Mouse (Mus musculus) neural tube, embryonic 14.5 days (tissue): ENCODE measurements around the gene Atp11a. TPM values are rescaled to one million over a fixed set of nuclear protein-coding genes. Genes with fewer than 3 reads are reported as not detected.

Source experiments
- ATAC-seq: fragments of 200-750 bp; cut with Nextera tagmentation; 2 replicates; pipeline ENCODE4 v1.8.0; 2017; ENCODE audit warnings: low read depth, mild to moderate bottlenecking, moderate TSS enrichment, moderate library complexity
- H3K27ac ChIP-seq: fragments of 300-500 bp; sonication (generic); 2 replicates; pipeline ENCODE4 v1.5.1; 2014; ENCODE audit warnings: low read depth, mild to moderate bottlenecking, control low read depth, low read length, moderate library complexity, mixed read lengths
- H3K27me3 ChIP-seq: fragments of 300-500 bp; sonication (generic); 2 replicates; pipeline ENCODE4 v1.6.1; 2014; ENCODE audit warnings: low read length; ENCODE audit not compliant: control insufficient read depth, insufficient read depth
- H3K36me3 ChIP-seq: fragments of 300-500 bp; sonication (generic); 2 replicates; pipeline ENCODE4 v1.6.1; 2014; ENCODE audit warnings: low read length, mixed read lengths; ENCODE audit not compliant: control insufficient read depth, insufficient read depth
- H3K4me1 ChIP-seq: fragments of 300-500 bp; sonication (generic); 2 replicates; pipeline ENCODE4 v1.6.1; 2014; ENCODE audit warnings: low read length; ENCODE audit not compliant: control insufficient read depth, insufficient read depth
- H3K4me2 ChIP-seq: fragments of 300-500 bp; sonication (generic); 2 replicates; pipeline ENCODE4 v1.6.1; 2014; ENCODE audit warnings: mild to moderate bottlenecking, low read depth, low read length, control low read depth
- H3K4me3 ChIP-seq: fragments of 300-500 bp; sonication (generic); 2 replicates; pipeline ENCODE4 v1.5.1; 2014; ENCODE audit warnings: low read depth, low read length, control low read depth, mixed read lengths
- H3K9ac ChIP-seq: fragments of 300-500 bp; sonication (generic); replicated peaks from 2 replicates; pipeline ENCODE4 v1.6.1; 2014; ENCODE audit warnings: low read depth, mild to moderate bottlenecking, control low read depth, low read length, mixed read lengths
- H3K9me3 ChIP-seq: fragments of 300-500 bp; sonication (generic); 2 replicates; pipeline ENCODE4 v1.6.1; 2016; ENCODE audit warnings: low read length; ENCODE audit not compliant: control insufficient read depth
- WGBS: fragments of 180-500 bp; shearing (Covaris S2); extraction: QIAGEN DNeasy Blood & Tissue Kit; methylation state at CpG from one replicate; pipeline ENCODE4 v1.1.7; 2014; 5-methylcytosine and 5-hydroxymethylcytosine counted together
- polyA plus RNA-seq: library from polyadenylated mRNA; unstranded; fragments of >200 nt; fragmentation: Nextera tagmentation; extraction: Ambion mirVana; gene quantifications from 2 replicates; pipeline ENCODE4 v1.2.1, GENCODE M21; 2014

The Atp11a gene
- polyA plus RNA-seq, 1 experiment from 2014 or later: 17.1 TPM

- H3K9me3 ChIP-seq: no peaks in the 10 kb centered on the region
- H3K4me2 ChIP-seq: peak overlapping the region; percentile 87
- H3K36me3 ChIP-seq: no peaks in the 10 kb centered on the region
- H3K4me1 ChIP-seq: peaks cover 21% of the 10 kb centered on the region
- peak overlapping the region; percentile 56 for H3K4me3 ChIP-seq
- ATAC-seq: peak; percentile 87
- H3K27ac ChIP-seq: peak overlapping the region; percentile 79
- 15% methylated on average over 40 of the region's 42 CpGs for WGBS
- H3K27me3 ChIP-seq: no peaks in the 10 kb centered on the region
- H3K9ac ChIP-seq: peak overlapping the region; percentile 75
Measured at GRCm38 (mm10) chr8:12915187-12916006, 158.6 kb downstream of the Atp11a start.

GRCm38 (mm10) chr8:12916156-12916900 lies 159.5 kb downstream of the Atp11a start:
- H3K4me1 ChIP-seq: peaks cover 21% of the 10 kb centered on the region

GRCm38 (mm10) chr8:12917029-12917428 lies 160.2 kb downstream of the Atp11a start:
- peak overlapping the region; percentile 56 for H3K4me3 ChIP-seq
- 78% methylated on average over 3 of the region's 3 CpGs for WGBS
- ATAC-seq: no peak
- peak overlapping the region; percentile 75 for H3K9ac ChIP-seq
- no peaks in the 10 kb centered on the region for H3K36me3 ChIP-seq
- H3K27me3 ChIP-seq: no peaks in the 10 kb centered on the region
- H3K27ac ChIP-seq: peak overlapping the region; percentile 34; the same call in 1 of the 2 replicates
- H3K9me3 ChIP-seq: no peaks in the 10 kb centered on the region
- H3K4me1 ChIP-seq: peaks cover 21% of the 10 kb centered on the region
- peak overlapping the region; percentile 87 for H3K4me2 ChIP-seq

More at GRCm38 (mm10) chr8:12916156-12916900, 159.5 kb downstream of the Atp11a start:
- Histone ChIP-seq H3K27me3 (no peaks in the 10 kb centered on the region), H3K4me3 (peak overlapping the region; percentile 56), H3K36me3 (no peaks in the 10 kb centered on the region), H3K27ac (peak overlapping the region; percentile 79), H3K9me3 (no peaks in the 10 kb centered on the region), H3K4me2 (peak overlapping the region; percentile 87), H3K9ac (peak overlapping the region; percentile 75)
- WGBS: 55% methylated on average over 16 of the region's 16 CpGs
- no peak for ATAC-seq

GRCm38 (mm10) chr8:12917831-12918230 lies 161.0 kb downstream of the Atp11a start:
- Histone ChIP-seq H3K4me1 (peaks cover 21% of the 10 kb centered on the region), H3K27me3 (no peaks in the 10 kb centered on the region), H3K4me2 (peak overlapping the region; percentile 87), H3K9ac (no peak overlapping the region; the same call in 1 of the 2 replicates), H3K27ac (no peak overlapping the region), H3K9me3 (no peaks in the 10 kb centered on the region), H3K36me3 (no peaks in the 10 kb centered on the region), H3K4me3 (peak overlapping the region; percentile 56; the same call in 1 of the 2 replicates)
- ATAC-seq: no peak
- WGBS: 90% methylated on average over 4 of the region's 4 CpGs

Other genes with a start within 250 kb of the Atp11a start
- not detected in 2 replicates for gene Spaca7, start 184.0 kb upstream of the Atp11a start, polyA plus RNA-seq
- 42.9 and 48.5 TPM in 2 replicates for gene Tubgcp3, start 84.8 kb upstream of the Atp11a start, polyA plus RNA-seq
- 140 and 147 TPM in 2 replicates for gene Mcf2l, start 116.8 kb downstream of the Atp11a start, polyA plus RNA-seq